Mouse (Mus musculus) thymus, postnatal 25 days (tissue): ENCODE measurements around the gene Plpp6.
A peak's percentile ranks its signal among the peaks of the same experiment; 100 is the strongest.
"Not testable (repeated sequence)": the region's sequence is repeated elsewhere in the genome, so short reads cannot be mapped to it uniquely, and the experiment has no call there.

Experiments
- DNase-seq: peaks from one replicate; pipeline ENCODE4 v3.0.0; 2022

Plpp6 gene

DNA sequence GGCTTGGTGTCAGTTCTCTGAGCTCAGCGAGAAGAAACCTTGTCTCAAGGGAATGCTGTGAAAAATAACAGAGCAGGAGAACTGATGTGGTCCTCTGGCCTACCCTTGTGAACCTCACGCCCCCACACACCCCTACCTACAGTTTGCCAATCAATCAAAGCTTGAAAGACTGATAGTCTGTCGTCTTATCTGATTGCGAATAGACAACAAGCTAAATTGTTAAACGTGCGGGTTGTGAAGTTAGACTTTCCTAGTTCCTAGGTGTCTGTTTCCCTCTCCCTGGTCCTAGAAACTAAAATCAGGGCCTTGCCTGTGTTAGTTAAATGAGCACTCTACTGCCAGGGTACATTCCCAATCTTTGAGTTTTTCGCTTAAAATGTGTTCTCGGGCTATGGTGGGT is 25.8 kb downstream of the Plpp6 start:
- DNase-seq, result no peak

DNA sequence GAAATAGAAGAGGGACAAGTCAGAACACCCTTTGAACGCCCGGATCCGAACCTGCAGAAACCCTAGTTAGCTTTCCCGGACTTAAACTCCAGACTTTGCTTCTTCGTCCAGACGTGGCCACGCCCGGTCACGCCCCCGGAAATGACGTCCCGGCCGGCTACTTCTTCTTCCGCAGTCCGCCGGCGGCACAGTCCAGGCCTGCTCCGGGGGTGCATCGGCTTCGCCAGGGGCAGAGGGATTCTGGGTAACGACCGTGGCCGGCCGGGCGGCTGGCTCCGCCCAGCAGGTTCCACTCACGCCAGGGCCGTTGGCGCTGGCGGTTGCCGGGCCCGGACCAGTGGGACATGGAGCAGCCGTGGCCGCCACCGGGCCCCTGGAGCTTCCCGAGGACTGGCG is 26.4 kb downstream of the Plpp6 start, which contains the start of gene Cdc37l1:
Gene Cdc37l1, plus strand, starts transcription at position 159 of the 396 bp plus-strand sequence.
- peak; percentile 95 for DNase-seq

- no peak for DNase-seq
Observed at GRCm38 (mm10) chr19:28990590-28991221, 27.0 kb downstream of the Plpp6 start.

- DNase-seq, result no peak
Observed at GRCm38 (mm10) chr19:28991391-28991790, 27.6 kb downstream of the Plpp6 start.

- no peak for DNase-seq
Observed at GRCm38 (mm10) chr19:28994870-28995269, 31.1 kb downstream of the Plpp6 start.

GRCm38 (mm10) chr19:28995366-28995765 is 31.6 kb downstream of the Plpp6 start:
- DNase-seq, result no peak

GRCm38 (mm10) chr19:28997976-28998630 is 34.4 kb downstream of the Plpp6 start:
- no peak for DNase-seq

DNA sequence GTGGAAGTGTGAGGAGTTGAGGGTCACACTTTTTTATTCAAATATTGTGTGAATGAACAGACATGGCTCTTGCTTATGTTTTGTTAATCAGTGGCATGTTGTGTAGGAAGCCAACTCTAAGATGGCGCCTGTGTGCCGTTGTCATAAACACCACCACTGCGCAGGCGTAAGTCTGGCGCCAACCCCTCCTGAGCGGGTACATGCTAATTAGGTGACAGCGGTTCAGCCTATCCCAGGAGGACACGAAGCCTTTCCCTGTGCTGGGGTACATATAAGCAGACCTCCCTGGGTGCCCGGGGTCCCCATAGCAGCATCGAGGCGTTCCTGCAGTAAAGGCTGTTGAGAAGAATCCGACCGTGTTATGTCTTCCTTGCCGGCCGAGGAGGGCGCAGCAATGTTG is 36.6 kb downstream of the Plpp6 start:
- DNase-seq, result not testable (repeated sequence)

DNA sequence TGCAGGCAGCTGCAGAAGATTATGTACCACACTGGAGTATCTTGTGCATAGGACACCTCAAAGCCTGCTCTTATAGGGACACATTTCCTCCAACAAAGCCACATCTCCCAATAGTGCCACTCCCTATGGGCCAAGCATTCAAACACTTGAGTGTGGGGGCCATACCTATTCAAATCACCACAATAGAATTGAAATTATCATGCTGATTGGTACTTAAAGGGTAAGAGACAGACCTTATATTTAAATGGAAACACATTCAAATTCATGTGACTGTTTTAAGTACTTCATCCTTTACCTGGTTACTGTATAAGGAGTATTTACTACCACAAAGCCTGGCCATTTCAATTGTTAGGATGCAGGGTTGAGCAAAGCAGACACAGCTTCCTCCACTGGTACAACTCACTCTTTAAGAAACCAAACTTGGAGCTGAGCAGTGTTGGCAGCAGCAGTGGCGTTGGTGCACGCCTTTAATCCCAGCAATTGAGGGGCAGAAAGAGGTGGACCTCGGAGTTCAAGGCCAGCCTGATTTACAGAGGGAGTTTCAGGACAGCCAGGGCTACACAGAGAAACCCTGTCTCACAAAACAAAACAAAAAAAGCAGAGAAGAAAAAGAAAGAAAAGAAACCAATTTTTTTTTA is 44.4 kb downstream of the Plpp6 start:
- DNase-seq, result no peak

GRCm38 (mm10) chr19:29009046-29009445 is 45.3 kb downstream of the Plpp6 start:
- no peak for DNase-seq

- no peak for DNase-seq
Observed at GRCm38 (mm10) chr19:29011355-29011990, 47.7 kb downstream of the Plpp6 start.

GRCm38 (mm10) chr19:29014466-29015055 is 50.8 kb downstream of the Plpp6 start:
- DNase-seq, result no peak

GRCm38 (mm10) chr19:29015410-29016203 is 51.9 kb downstream of the Plpp6 start:
- no peak for DNase-seq

- DNase-seq, result no peak
Observed at GRCm38 (mm10) chr19:29016204-29016765, 52.5 kb downstream of the Plpp6 start.
